Mouse (Mus musculus) embryonic fibroblast, embryonic 13.5 days (primary cell): ENCODE results near the gene Fndc8.

Experiments
- CTCF ChIP-seq: IDR thresholded peaks from 2 replicates; pipeline ENCODE4 v1.5.1; 2011; ENCODE audit warnings: mild to moderate bottlenecking, control low read depth, low read length, moderate library complexity, borderline replicate concordance; ENCODE audit not compliant: insufficient read depth
- POLR2A ChIP-seq: IDR thresholded peaks from 2 replicates; pipeline ENCODE4 v1.6.1; 2011; ENCODE audit warnings: low read depth, mild to moderate bottlenecking, control low read depth, low read length, moderate library complexity

- no peak for TF ChIP-seq CTCF
- no peak for TF ChIP-seq POLR2A
Observed at GRCm38 (mm10) chr11:82862638-82863037, 29.3 kb upstream of the Fndc8 start.
